Mouse (Mus musculus) kidney, adult 8-10 months (tissue): Measurements from ENCODE around the gene Prorsd1.

Experiments used
- DNase-seq, 2 experiments: peaks; one replicate each; pipeline ENCODE4 v3.0.0; 2022

Prorsd1 gene

DNA sequence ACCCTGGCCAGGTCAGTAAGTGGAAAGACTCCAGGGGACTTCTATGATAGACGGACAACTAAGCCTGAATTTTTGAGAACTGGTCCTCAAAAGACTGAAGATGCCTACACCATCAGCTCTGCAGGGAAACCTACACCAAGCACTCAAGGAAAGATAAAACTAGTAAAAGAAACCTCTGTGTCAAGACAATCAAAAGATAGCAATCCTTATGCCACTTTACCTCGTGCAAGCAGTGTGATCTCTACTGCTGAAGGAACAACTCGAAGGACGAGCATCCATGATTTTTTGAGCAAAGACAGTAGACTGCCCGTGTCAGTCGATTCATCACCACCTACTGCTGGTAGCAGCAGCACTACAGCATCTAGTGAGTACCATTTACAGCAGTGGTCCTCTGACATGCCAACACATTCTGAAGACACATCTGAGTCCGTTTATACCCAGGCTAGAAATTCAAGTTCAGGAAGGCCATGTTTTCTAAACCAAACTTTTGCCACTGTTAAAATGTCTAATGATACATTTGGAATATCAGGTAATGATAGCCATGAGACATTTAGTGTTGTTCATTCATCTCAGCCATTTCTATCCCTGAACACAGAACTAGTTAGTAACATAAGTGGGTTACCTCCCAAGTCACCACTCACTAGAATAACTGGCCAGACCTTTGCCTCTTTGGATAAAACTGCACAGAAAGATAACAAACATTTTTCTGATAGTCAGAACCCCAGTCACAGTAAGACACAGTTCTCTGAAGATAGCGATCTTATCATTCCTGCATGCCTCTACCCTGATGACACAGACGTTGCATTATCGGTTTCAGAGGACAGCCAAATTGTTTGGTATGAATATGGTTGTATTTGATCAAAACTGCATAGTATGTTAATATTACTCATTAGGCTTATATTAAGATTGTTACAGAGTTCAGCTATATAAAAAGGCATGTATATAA is 10.6 kb downstream of the Prorsd1 start:
- DNase-seq: no peak

DNA sequence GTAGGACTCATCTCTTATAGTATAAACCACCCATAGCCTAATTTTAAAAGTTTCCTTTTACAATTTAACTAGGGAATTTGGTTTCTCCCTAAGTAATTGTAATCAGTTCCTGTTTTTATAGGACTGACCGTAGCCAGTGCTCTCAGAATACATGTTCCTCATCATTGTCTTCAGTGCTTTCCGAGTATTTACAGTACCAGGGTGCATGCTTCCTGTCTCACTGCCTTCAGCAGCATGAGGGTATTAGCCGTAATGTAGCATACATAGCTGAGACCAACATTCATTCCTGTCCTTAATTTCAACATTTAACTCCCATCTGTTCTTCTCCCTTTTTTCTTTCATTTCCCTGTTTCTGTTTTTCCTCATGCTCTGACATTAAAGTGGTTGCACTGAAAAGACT is 17.9 kb downstream of the Prorsd1 start:
- no peak for DNase-seq

DNA sequence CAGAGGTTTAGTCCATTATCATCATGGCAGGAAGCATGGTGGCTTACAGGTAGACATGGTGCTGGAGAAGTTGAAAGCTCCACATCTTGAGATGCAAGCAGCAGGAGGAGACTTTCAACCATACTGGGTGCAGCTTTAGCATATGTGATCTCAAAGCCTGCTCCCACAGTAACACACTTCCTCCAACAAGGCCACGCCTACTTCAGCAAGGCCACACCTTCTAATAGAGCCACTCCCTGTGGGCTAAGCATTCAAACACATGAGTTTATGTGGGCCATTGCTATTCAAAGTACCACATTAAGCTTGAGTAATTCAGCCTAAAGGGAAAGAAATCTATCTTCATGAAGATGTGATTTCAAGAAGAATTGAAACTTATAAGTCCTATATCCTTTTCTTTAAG is 21.7 kb downstream of the Prorsd1 start:
- no peak for DNase-seq

DNA sequence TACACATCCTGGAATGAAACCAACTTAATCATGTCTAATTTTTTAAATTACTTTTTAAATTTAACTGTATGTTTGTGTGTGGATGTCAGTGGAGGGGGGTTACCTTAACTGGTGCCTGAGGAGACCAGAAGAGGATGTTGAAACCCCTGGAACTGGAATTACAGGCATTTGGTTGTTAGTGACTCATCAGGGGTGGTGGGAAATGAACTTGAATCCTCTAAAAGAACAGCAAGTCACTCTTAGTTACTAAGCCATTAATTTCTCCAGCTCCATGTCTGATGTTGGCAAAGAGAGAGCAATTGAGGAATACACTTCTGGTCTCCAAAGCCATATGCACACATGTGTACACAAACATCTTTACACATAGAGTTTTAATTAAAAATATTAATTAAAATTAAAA is 40.2 kb downstream of the Prorsd1 start:
- DNase-seq: no peak
